Mouse (Mus musculus): ENCODE measurements at regions not wholly inside any gene's neighbourhood (a gene's known extent, or its start where the extent isn't known, plus 50 kb on each side); places are given as distances from the start of the nearest gene placed in this dataset.

DNA sequence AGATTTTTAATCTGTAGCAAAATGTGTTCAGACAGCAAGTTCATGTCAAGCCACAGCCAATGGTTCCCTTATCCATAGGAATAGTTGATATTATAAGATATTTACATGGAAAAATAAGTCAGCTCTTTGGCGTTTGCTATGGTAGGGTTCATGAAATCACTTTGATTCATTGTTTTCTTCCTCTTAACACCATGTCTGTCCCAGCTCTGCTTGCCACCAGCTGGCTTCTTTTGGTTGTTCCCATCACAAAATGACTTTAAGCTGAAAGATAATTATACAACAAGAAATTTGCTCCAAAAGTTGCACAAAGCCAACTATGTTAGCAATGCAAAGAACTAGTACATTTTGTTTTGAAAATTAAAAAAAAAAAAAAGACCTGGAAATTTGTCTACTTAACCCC, 99.9 kb upstream of the Tcf21 start:
- peak; percentile 3 for DNase-seq (ENCODE audit: low read depth, low spot score)

- DNase-seq (ENCODE audit: low read depth, low spot score) = peak; percentile 6
These were observed 97.8 kb upstream of the Tcf21 start for GRCm38 (mm10) chr10:22917797-22918196.

DNA sequence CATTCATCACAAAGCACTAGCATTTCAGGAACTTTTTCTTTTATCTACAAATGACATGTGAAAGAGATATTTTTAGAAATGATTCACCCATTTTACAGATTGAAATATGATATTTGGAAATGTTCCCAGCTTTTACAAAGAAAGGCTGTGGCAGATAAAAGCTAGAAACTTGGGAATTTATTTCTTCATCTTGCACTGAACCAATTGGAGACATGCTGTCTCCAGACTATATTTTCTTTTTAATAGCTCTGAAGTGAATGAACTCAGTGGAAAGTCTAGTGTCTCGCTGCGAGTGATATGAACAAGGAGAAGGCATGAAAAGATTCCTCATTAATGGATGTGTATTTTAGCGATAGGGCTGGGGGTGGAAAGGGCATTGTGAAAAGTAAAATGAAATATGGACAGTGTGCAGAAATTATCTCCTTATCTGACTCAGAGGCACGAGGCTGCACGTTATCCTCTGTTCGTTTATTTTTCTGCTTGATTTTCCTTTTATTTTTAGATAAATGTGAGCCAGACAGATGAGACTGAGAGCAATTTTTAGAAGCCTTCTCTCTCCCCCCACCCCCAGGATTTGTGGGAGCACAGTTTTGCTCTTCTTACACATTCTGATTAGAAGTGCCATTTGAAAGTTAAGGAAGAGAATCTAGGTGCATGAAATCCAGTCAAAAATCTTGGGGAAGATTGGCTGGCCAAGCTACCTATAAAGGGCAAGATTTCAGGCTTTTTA, 96.0 kb upstream of the Tcf21 start:
- peak; percentile 55 for DNase-seq (ENCODE audit: low read depth, low spot score)

DNA sequence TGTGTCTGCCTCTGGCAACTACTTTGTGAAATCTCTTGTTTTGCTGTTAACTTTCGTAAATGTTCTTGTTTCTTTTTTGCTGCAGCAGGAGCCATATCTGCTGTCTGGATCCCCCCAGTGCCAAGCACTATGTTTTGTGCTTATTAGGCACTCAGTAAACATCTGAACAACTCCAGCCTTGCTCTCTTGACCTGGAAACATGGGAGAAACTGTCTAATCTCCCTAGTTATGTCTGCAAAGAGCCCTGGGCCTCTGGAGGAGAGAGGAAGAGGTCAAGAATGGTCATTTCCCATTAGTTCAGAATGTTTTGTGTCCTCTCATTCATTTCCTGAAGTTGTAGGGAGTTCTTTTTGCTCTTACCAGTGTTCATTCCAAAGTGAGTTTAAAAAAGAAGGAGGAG, 93.1 kb upstream of the Tcf21 start:
- DNase-seq (ENCODE audit: low read depth, low spot score) = no peak

GRCm38 (mm10) chr10:22908640-22909039, 88.7 kb upstream of the Tcf21 start:
- no peak for DNase-seq (ENCODE audit: low read depth, low spot score)

DNA sequence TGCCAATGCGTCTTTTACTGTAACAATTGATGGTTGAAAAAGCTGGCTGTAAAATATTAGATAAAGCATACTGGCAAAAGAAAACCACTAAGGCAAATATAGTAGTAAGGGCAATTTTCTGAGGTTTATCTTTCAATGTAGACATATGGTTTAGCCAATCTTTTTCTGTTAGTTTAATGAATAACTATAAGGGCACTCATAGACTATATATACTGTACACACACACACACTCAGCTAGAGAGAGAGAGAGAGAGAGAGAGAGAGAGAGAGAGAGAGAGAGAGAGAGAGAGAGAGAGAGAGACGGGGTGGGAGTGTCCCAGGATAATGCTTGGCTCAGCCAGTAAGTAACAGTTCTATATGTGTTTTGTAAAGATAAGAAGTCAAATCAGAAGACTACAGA, 85.3 kb upstream of the Tcf21 start:
- DNase-seq (ENCODE audit: low read depth, low spot score) = no peak

DNA sequence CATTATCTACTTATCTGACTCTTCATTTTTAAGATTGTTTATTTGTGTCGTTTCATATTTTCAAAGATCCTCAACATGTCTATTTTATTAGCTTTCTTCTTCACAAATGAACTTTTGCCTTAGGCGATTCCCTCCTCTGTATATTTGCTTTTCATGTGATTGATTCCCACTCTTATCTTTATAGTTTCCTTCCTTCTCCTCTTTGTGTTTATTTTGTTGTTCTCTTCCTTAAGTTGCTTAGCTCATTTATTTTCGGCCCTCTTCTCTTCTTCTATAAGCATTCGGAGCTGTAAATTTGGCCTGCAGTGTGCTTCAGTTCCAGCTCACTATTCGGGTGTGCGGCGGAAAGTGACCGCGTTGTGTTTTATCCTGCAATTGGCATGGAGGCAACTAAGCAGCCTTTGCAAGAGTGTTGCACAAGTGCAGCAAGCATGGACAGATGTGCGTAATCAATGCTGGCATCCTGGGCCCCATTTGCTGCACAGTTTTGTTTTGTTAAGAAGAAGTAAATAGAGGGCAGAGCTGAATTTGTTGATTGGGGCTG, 73.5 kb upstream of the Tcf21 start:
- DNase-seq (ENCODE audit: low read depth, low spot score) = no peak

GRCm38 (mm10) chr10:22887451-22887850, 67.5 kb upstream of the Tcf21 start:
- no peak for DNase-seq (ENCODE audit: low read depth, low spot score)

DNA sequence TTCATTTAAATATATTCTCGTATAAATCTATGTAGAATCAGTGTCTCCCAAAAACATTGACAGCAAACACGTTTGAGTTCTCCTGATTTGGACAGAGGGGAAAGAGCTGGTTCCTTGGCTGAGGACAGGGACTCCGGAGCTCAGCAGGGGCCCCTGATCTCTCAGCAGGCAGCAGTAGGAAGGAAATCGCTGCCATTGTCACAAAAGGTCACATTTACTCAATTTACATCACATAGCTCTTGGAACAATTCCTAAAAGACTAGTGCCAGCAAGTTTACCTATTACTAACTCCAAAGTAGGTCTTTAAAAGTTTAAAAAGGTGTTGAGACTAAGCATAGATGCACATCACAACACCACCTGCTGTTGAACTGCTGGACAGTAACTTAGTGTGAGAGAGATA, 59.7 kb upstream of the Tcf21 start:
- DNase-seq (ENCODE audit: low read depth, low spot score) = no peak

DNA sequence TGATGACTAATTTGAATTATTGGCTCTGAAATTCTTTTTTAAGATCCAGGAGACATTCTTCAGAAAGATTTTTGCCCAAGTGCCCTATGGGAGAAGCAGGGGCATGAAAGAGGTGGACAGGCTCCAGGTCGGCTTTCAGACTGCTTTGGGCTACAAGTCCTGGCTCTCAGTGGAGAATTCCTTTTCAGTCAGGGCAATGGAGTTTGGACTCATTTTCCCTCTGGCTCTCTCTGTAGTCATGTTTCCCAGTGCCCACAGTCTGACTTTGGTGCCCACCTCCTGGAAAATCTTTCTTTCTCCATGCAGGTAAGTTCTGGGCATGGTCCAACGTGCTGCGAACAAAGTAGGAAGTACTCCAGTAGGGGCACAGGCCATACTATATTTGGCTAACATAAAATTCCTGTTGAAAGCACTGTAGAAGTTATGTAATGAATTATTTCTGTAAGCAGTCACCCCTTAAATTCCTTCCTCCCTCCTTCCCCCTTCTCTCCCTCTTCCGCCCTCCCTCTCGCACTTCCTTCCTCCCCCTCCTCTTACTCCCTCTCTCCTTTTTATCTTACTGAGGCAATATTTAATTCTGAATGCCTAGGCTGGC, 57.7 kb upstream of the Tcf21 start:
- no peak for DNase-seq (ENCODE audit: low read depth, low spot score)

- no peak for DNase-seq (ENCODE audit: low read depth, low spot score)
These were observed 57.1 kb upstream of the Tcf21 start for GRCm38 (mm10) chr10:22877028-22877427.

DNA sequence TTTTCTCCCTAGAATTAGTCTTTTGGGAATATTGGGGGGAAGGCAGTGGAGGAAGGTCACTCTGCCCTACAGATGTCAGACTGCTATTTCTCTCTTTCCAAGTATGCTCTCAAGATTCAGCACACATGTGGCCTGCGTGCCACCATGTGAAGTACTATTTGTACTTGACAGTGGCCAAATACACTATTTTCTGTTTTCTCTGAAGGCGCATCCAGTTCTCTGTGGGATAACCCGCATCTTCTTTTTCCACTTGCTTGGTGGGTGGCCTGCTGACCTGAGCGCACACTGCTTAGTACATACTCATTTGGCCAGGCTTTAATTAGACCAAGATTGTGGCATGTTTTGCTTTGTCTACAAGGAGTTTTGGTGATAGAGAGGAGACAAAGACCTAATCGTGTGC, 55.7 kb upstream of the Tcf21 start:
- DNase-seq (ENCODE audit: low read depth, low spot score) = no peak

DNA sequence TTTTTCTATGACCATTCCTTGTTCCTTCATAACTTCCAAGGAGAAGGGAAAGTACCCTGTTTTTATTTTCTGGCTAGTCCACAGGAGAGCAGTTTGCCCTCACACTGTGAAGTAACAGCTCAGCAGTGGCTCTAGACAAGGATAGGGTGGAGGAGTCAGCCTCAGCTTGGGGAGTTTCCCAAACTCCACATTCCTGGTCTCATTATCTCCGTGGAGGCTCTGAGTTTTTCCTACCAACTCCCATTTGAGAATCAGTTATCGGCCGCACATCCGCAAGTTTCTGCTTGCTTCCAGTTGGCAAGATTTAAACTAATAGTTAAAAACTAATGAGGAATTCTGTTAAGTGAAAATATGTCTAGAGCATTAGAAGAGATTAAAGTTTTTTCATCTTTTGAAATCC, 55.2 kb upstream of the Tcf21 start:
- no peak for DNase-seq (ENCODE audit: low read depth, low spot score)
